Mouse (Mus musculus) neural tube, embryonic 14.5 days (tissue): ENCODE measurements around the gene Ppib. TPM values are rescaled to one million over a fixed set of nuclear protein-coding genes. Genes with fewer than 3 reads are reported as not detected.

Experiments used
- ATAC-seq: fragments of 200-750 bp; cut with Nextera tagmentation; 2 replicates; pipeline ENCODE4 v1.8.0; 2017; ENCODE audit warnings: low read depth, mild to moderate bottlenecking, moderate TSS enrichment, moderate library complexity
- H3K27ac ChIP-seq: fragments of 300-500 bp; sonication (generic); 2 replicates; pipeline ENCODE4 v1.5.1; 2014; ENCODE audit warnings: low read depth, mild to moderate bottlenecking, control low read depth, low read length, moderate library complexity, mixed read lengths
- H3K27me3 ChIP-seq: fragments of 300-500 bp; sonication (generic); 2 replicates; pipeline ENCODE4 v1.6.1; 2014; ENCODE audit warnings: low read length; ENCODE audit not compliant: control insufficient read depth, insufficient read depth
- H3K36me3 ChIP-seq: fragments of 300-500 bp; sonication (generic); 2 replicates; pipeline ENCODE4 v1.6.1; 2014; ENCODE audit warnings: low read length, mixed read lengths; ENCODE audit not compliant: control insufficient read depth, insufficient read depth
- H3K4me1 ChIP-seq: fragments of 300-500 bp; sonication (generic); 2 replicates; pipeline ENCODE4 v1.6.1; 2014; ENCODE audit warnings: low read length; ENCODE audit not compliant: control insufficient read depth, insufficient read depth
- H3K4me2 ChIP-seq: fragments of 300-500 bp; sonication (generic); 2 replicates; pipeline ENCODE4 v1.6.1; 2014; ENCODE audit warnings: mild to moderate bottlenecking, low read depth, low read length, control low read depth
- H3K4me3 ChIP-seq: fragments of 300-500 bp; sonication (generic); 2 replicates; pipeline ENCODE4 v1.5.1; 2014; ENCODE audit warnings: low read depth, low read length, control low read depth, mixed read lengths
- H3K9ac ChIP-seq: fragments of 300-500 bp; sonication (generic); replicated peaks from 2 replicates; pipeline ENCODE4 v1.6.1; 2014; ENCODE audit warnings: low read depth, mild to moderate bottlenecking, control low read depth, low read length, mixed read lengths
- H3K9me3 ChIP-seq: fragments of 300-500 bp; sonication (generic); 2 replicates; pipeline ENCODE4 v1.6.1; 2016; ENCODE audit warnings: low read length; ENCODE audit not compliant: control insufficient read depth
- WGBS: fragments of 180-500 bp; shearing (Covaris S2); extraction: QIAGEN DNeasy Blood & Tissue Kit; methylation state at CpG from one replicate; pipeline ENCODE4 v1.1.7; 2014; 5-methylcytosine and 5-hydroxymethylcytosine counted together
- polyA plus RNA-seq: library from polyadenylated mRNA; unstranded; fragments of >200 nt; fragmentation: Nextera tagmentation; extraction: Ambion mirVana; gene quantifications from 2 replicates; pipeline ENCODE4 v1.2.1, GENCODE M21; 2014

The Ppib gene
- polyA plus RNA-seq, 1 experiment from 2014 or later, result 317 TPM

DNA sequence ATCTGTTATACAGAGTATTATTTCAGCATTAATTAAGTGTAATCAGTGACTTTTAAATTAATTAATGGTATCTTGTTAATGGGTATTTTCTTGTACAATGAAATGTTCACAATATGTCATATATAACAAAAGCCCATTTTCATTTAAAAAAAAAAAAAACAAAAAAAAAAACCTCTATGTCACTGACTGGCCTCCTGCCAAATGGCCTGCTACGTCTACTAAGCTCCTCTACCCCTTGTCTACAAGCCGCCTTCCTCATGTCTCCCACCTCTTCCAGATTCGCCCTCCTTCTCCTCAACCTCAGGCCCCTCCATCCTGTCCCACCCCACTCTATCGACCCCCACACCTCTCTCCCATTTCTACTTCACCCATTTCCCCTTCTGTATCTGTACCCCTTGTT lies 8.5 kb upstream of the Ppib start:
- ATAC-seq, result no peak
- Histone ChIP-seq H3K9me3 (no peaks in the 10 kb centered on the region), H3K27ac (no peak overlapping the region), H3K4me1 (no peaks in the 10 kb centered on the region), H3K4me2 (no peak overlapping the region), H3K36me3 (no peaks in the 10 kb centered on the region), H3K4me3 (no peak overlapping the region), H3K27me3 (no peaks in the 10 kb centered on the region), H3K9ac (no peak overlapping the region)
- WGBS, result 74% methylated on average over 4 of the region's 4 CpGs

DNA sequence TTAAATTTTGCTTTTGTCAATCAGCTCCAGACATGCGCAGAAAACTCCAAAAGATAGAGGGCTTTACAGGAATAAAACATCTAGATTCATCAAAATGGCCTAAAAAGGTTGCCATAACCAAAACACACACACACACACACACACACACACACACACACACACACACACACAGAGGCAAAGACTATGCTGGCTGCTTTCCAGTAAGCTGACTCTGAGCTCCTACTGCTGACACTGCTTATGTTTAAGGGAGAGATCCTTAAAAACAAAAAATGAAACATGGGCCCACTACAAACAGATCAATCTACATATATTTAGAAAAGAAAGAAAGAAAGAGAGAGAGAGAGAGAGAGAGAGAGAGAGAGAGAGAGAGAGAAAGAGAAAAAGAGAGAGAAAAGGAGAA lies 7.3 kb upstream of the Ppib start:
- ATAC-seq, result no peak
- Histone ChIP-seq H3K27me3 (no peaks in the 10 kb centered on the region), H3K9me3 (no peaks in the 10 kb centered on the region), H3K4me3 (no peak overlapping the region), H3K4me2 (no peak overlapping the region), H3K36me3 (no peaks in the 10 kb centered on the region), H3K27ac (no peak overlapping the region), H3K4me1 (no peaks in the 10 kb centered on the region), H3K9ac (no peak overlapping the region)
- 91% methylated on average over 1 of the region's 1 CpGs for WGBS

DNA sequence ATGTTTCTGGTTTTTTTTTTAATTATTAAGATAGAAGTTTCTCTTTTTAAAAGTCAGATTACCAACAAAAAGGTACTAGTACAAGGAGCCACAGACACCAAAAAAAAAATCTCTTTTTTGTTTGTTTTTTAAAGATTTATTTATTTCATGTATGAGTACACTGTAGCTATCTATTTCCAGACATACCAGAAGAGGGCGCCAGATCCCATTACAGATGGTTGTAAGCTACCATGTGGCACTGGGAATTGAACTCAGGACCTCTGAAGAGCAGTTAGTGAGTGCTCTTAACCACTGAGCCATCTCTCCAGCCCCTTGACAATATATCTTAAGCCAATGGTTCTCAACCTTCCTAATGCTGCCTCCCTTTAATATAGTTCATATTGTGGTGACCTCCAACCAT lies 6.4 kb upstream of the Ppib start:
- Histone ChIP-seq H3K9ac (no peak overlapping the region), H3K27me3 (no peaks in the 10 kb centered on the region), H3K4me2 (no peak overlapping the region), H3K4me3 (no peak overlapping the region), H3K36me3 (no peaks in the 10 kb centered on the region), H3K9me3 (no peaks in the 10 kb centered on the region), H3K4me1 (no peaks in the 10 kb centered on the region), H3K27ac (no peak overlapping the region)
- 33% methylated on average over 1 of the region's 1 CpGs for WGBS
- ATAC-seq, result no peak

DNA sequence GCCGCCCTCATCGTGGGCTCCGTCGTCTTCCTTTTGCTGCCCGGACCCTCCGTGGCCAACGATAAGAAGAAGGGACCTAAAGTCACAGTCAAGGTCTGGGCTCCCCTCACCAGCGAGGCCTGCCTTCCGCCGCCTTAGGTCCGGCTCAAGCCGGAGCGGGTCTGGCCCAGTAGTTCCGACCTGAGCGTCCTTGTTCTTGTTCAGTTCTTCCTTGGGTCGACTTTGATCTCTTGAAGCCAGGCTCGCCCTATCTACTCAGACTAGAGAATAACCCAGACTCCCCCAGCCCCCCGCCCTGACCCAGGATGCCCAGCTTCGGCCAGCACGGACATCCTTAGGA lies 256 bp downstream of the Ppib start:
- Histone ChIP-seq H3K4me1 (peaks cover 12% of the 10 kb centered on the region; the same call in 1 of the 2 replicates), H3K27me3 (no peaks in the 10 kb centered on the region), H3K9ac (peak overlapping the region; percentile 73), H3K36me3 (peaks cover 23% of the 10 kb centered on the region), H3K9me3 (no peaks in the 10 kb centered on the region), H3K27ac (peak overlapping the region; percentile 82), H3K4me3 (peak overlapping the region; percentile 62), H3K4me2 (peak overlapping the region; percentile 66)
- 0% methylated on average over 20 of the region's 20 CpGs for WGBS
- peak; percentile 70; the same call in 1 of the 2 replicates for ATAC-seq

DNA sequence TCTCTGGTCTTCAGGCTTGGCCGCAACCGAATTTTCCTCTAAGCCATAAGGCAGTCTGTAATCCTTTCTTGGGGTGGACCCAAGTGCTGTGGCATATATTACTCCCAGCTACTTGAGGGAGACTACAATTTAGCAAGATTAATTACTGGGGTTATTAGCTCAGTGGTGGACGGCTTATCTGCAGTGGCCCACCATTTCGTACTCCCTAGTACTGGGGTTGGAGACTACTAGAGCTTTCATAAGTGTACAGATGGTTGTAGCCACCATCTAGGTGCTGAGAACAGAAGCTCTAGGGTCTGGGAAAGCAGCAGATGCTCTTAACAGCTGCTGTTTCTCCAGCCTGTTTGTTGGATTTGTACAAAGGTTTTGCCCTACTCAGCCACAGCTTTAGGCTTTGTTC lies 964 bp downstream of the Ppib start:
- Histone ChIP-seq H3K36me3 (peaks cover 31% of the 10 kb centered on the region), H3K4me1 (peaks cover 12% of the 10 kb centered on the region; the same call in 1 of the 2 replicates), H3K4me3 (peak overlapping the region; percentile 62), H3K9me3 (no peaks in the 10 kb centered on the region), H3K27ac (no peak overlapping the region), H3K9ac (peak overlapping the region; percentile 73), H3K4me2 (peak overlapping the region; percentile 66), H3K27me3 (no peaks in the 10 kb centered on the region)
- WGBS, result 25% methylated on average over 4 of the region's 4 CpGs
- no peak for ATAC-seq

DNA sequence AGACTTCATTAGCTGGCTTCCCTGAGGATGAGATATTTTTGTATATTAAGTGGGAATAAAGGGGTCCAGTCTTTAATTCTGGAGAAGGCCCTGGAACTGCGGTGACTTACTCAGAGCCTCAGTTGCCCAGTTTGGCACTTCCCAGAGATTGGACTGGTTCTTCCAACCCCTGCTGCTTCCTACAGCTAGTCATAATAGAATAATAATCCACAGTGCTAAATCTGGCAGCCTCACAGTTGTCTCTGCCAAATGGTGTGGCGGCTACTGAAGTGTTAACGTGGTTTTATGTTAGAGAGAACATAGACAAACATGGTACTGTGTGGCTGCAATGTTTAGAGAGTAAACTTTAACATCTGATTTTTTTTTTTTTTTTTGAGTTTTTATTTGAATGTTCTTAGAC lies 1.6 kb downstream of the Ppib start:
- Histone ChIP-seq H3K4me3 (0 out of 2 replicates have a peak overlapping the region, but pooled peaks have one; percentile 62), H3K36me3 (peaks cover 37% of the 10 kb centered on the region), H3K27me3 (no peaks in the 10 kb centered on the region), H3K4me2 (peak overlapping the region; percentile 66; the same call in 1 of the 2 replicates), H3K27ac (no peak overlapping the region), H3K9me3 (no peaks in the 10 kb centered on the region), H3K9ac (no peak overlapping the region), H3K4me1 (peaks cover 12% of the 10 kb centered on the region; the same call in 1 of the 2 replicates)
- no peak for ATAC-seq
- 74% methylated on average over 3 of the region's 3 CpGs for WGBS

DNA sequence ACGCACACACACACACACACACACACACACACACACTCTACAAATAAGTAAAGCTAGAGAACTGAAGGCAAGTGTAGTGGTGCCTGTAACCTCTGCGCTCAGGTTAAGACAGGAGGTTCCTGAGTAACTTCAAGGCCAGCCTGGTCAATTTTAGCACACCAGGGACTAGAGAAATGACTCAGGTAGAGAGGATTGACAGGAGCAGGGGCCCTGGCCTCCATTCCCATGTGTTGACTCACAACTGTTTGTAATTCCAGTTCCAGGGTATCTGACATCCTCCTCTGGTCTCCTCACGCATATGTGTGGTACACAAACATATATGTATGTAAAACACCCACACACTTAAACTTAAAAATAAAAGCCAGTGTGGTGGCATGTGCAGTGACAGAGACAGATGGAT lies 3.4 kb downstream of the Ppib start:
- WGBS, result 92% methylated on average over 3 of the region's 3 CpGs
- Histone ChIP-seq H3K4me3 (no peak overlapping the region), H3K9ac (no peak overlapping the region), H3K9me3 (no peaks in the 10 kb centered on the region), H3K27me3 (no peaks in the 10 kb centered on the region), H3K27ac (no peak overlapping the region), H3K36me3 (peaks cover 39% of the 10 kb centered on the region), H3K4me1 (peaks cover 12% of the 10 kb centered on the region; the same call in 1 of the 2 replicates), H3K4me2 (no peak overlapping the region)
- no peak for ATAC-seq

DNA sequence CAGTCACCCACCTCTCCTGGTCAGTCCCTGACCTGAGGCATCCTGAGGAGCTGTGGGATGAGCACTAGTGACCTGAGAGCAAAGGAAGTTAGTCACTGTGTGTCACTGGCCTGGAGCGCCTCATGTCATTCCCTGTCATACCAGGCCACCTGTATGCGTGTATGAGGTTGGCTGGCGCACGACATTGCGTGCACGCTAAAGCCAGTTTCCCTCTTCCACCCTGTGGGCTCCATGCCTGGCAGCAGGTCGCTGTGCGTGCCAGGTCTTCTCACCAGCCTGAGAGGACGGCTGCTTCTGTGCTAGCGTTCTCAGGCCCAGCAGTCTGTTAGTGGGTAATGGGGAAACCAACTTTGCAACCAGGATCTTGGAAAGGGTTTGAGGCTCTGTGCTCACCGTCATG lies 4.3 kb downstream of the Ppib start:
- whole genome bisulfite sequencing, result 96% methylated on average over 11 of the region's 11 CpGs
- ATAC-seq, result no peak
- Histone ChIP-seq H3K9me3 (no peaks in the 10 kb centered on the region), H3K36me3 (peaks cover 39% of the 10 kb centered on the region), H3K4me2 (no peak overlapping the region), H3K4me3 (no peak overlapping the region), H3K9ac (no peak overlapping the region), H3K27ac (no peak overlapping the region), H3K27me3 (0 out of 2 replicates have a peak, but pooled peaks cover 3% of the 10 kb centered on the region), H3K4me1 (peaks cover 10% of the 10 kb centered on the region; the same call in 1 of the 2 replicates)

DNA sequence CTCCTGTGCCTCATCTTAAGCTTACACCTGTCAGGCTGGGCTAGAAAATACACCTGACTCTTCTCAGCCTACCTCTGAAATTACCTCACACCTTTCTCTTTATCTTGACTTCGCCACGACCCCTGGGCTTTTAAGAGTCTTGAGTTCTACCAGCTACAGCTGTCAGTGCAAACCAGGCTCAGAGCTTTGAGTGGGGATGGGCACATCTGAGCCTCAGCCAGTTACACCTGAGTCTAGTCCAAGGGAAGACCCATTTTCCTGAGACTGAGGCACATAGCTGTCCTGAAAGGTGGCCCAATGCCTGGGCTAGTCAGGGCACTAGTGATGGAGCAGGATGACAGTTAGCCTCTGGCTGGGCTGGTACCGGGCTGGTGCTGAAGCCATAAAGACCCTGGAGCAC lies 6.8 kb downstream of the Ppib start:
- H3K4me1 ChIP-seq, result no peaks in the 10 kb centered on the region; the same call in 1 of the 2 replicates
- no peak overlapping the region for H3K4me3 ChIP-seq
- no peak for ATAC-seq
- no peak overlapping the region for H3K9ac ChIP-seq
- 91% methylated on average over 3 of the region's 3 CpGs for WGBS
- H3K36me3 ChIP-seq, result peaks cover 39% of the 10 kb centered on the region
- H3K27me3 ChIP-seq, result 0 out of 2 replicates have a peak, but pooled peaks cover 3% of the 10 kb centered on the region
- no peaks in the 10 kb centered on the region for H3K9me3 ChIP-seq
- no peak overlapping the region for H3K27ac ChIP-seq
- no peak overlapping the region for H3K4me2 ChIP-seq
